Mouse (Mus musculus) MEL (cell line): ENCODE results near the gene Pdzd2.

ENCODE experiments used
- CTCF ChIP-seq, 3 experiments: IDR thresholded peaks in 2 of 3; conservative IDR thresholded peaks in 1 of 3; 2 replicates each; pipeline ENCODE4 v1.5.1; 2011 to 2012; ENCODE audit warnings: low read length in 3 of 3, low read depth in 2 of 3, mild to moderate bottlenecking in 2 of 3, improper control_type of control experiment in 1 of 3, inconsistent platforms in 1 of 3, mixed read lengths in 1 of 3, moderate library complexity in 1 of 3; ENCODE audit not compliant: control insufficient read depth in 1 of 3, insufficient read depth in 1 of 3, poor library complexity in 1 of 3, severe bottlenecking in 1 of 3
- E2F4 ChIP-seq: IDR thresholded peaks from 2 replicates; pipeline ENCODE4 v1.6.1; 2011; ENCODE audit warnings: low read depth, low read length, improper control_type of control experiment, borderline replicate concordance
- EP300 ChIP-seq, 2 experiments: IDR thresholded peaks; 2 replicates each; pipeline ENCODE4 v1.6.1; 2011; ENCODE audit warnings: improper control_type of control experiment in 2 of 2, low read length in 2 of 2, low read depth in 1 of 2, mild to moderate bottlenecking in 1 of 2
- ETS1 ChIP-seq: IDR thresholded peaks from 2 replicates; pipeline ENCODE4 v1.6.1; 2012; ENCODE audit warnings: low read depth, mild to moderate bottlenecking, inconsistent platforms, low read length, improper control_type of control experiment, moderate library complexity
- GATA1 ChIP-seq: IDR thresholded peaks from 2 replicates; pipeline ENCODE4 v1.6.1; 2011; ENCODE audit warnings: low read depth, low read length, improper control_type of control experiment
- KAT2A ChIP-seq: conservative IDR thresholded peaks from 2 replicates; pipeline ENCODE4 v1.6.1; 2012; ENCODE audit warnings: low read depth, low read length, improper control_type of control experiment, inconsistent platforms
- MEF2A ChIP-seq: IDR thresholded peaks from 2 replicates; pipeline ENCODE4 v1.6.1; 2014; ENCODE audit warnings: low read depth, mild to moderate bottlenecking, inconsistent platforms, low read length, improper control_type of control experiment; ENCODE audit not compliant: poor library complexity, insufficient replicate concordance, severe bottlenecking; ENCODE audit errors: extremely low read depth
- POLR2A ChIP-seq, 2 experiments: IDR thresholded peaks; 2 replicates each; pipeline ENCODE4 v1.6.1; 2011 to 2012; ENCODE audit warnings: low read length in 2 of 2, mild to moderate bottlenecking in 2 of 2, control low read depth in 1 of 2, improper control_type of control experiment in 1 of 2, low read depth in 1 of 2, moderate library complexity in 1 of 2; ENCODE audit not compliant: control insufficient read depth in 1 of 2, insufficient read depth in 1 of 2, poor library complexity in 1 of 2
- SIN3A ChIP-seq: IDR thresholded peaks from 2 replicates; pipeline ENCODE4 v1.6.1; 2012; ENCODE audit warnings: low read length, improper control_type of control experiment, inconsistent platforms
- USF1 ChIP-seq: IDR thresholded peaks from 2 replicates; pipeline ENCODE4 v1.6.1; 2014; ENCODE audit warnings: low read depth, mild to moderate bottlenecking, inconsistent platforms, low read length, improper control_type of control experiment, moderate library complexity
- ZKSCAN1 ChIP-seq: IDR thresholded peaks from 2 replicates; pipeline ENCODE4 v1.6.1; 2012; ENCODE audit warnings: low read depth, mild to moderate bottlenecking, inconsistent platforms, low read length, improper control_type of control experiment, moderate library complexity

GRCm38 (mm10) chr15:12622093-12622643 is 117.6 kb downstream of the Pdzd2 start:
- TF ChIP-seq ETS1 (no peak), E2F4 (no peak), KAT2A (no peak), EP300 (IDR thresholded peaks at IDR 0.05; ENCODE audit: low read depth in 1 of 2, low read length in 2 of 2) (no peak), MEF2A (no peak), ZKSCAN1 (no peak), GATA1 (no peak), USF1 (no peak), POLR2A (IDR thresholded peaks at IDR 0.05; ENCODE audit: control insufficient read depth in 1 of 2, insufficient read depth in 1 of 2, low read depth in 1 of 2, low read length in 2 of 2, poor library complexity in 1 of 2) (no peak), CTCF (IDR thresholded peaks at IDR 0.05 in 2 of 3, conservative IDR thresholded peaks at IDR 0.05 in 1 of 3; ENCODE audit: control insufficient read depth in 1 of 3, insufficient read depth in 1 of 3, low read depth in 2 of 3, low read length in 3 of 3, poor library complexity in 1 of 3, severe bottlenecking in 1 of 3) (no peak), SIN3A (no peak)
